Mouse (Mus musculus) embryonic facial prominence, embryonic 11.5 days (tissue): ENCODE results near the gene Rnf32. TPM values are rescaled to one million over a fixed set of nuclear protein-coding genes. Genes with fewer than 3 reads are reported as not detected.

ENCODE experiments used
- ATAC-seq: fragments of 200-750 bp; cut with Nextera tagmentation; replicated peaks from 2 replicates; pipeline ENCODE4 v1.8.0; 2017; ENCODE audit warnings: low read depth; ENCODE audit not compliant: insufficient number of reproducible peaks, low FRiP score, low TSS enrichment
- DNase-seq: peaks from one replicate; pipeline ENCODE4 v3.0.0-alpha.2; 2015; ENCODE audit warnings: low spot score
- H3K27ac ChIP-seq: fragments of 300-500 bp; sonication (generic); replicated peaks from 2 replicates; pipeline ENCODE4 v1.5.1; 2014; ENCODE audit warnings: mild to moderate bottlenecking, low read depth, low read length, control low read depth
- H3K27me3 ChIP-seq: fragments of 300-500 bp; sonication (generic); 2 replicates; pipeline ENCODE4 v1.6.1; 2014; ENCODE audit warnings: mild to moderate bottlenecking, low read length, moderate library complexity, mixed read lengths; ENCODE audit not compliant: control insufficient read depth, insufficient read depth
- H3K36me3 ChIP-seq: fragments of 300-500 bp; sonication (generic); replicated peaks from 2 replicates; pipeline ENCODE4 v1.6.1; 2014; ENCODE audit warnings: low read depth, mild to moderate bottlenecking, low read length, moderate library complexity, mixed read lengths; ENCODE audit not compliant: control insufficient read depth, insufficient read depth
- H3K4me1 ChIP-seq: fragments of 300-500 bp; sonication (generic); 2 replicates; pipeline ENCODE4 v1.6.1; 2014; ENCODE audit warnings: low read length, mixed read lengths; ENCODE audit not compliant: control insufficient read depth, insufficient read depth
- H3K4me2 ChIP-seq: fragments of 300-500 bp; sonication (generic); 2 replicates; pipeline ENCODE4 v1.6.1; 2014; ENCODE audit warnings: low read depth, mild to moderate bottlenecking, control low read depth, low read length, moderate library complexity
- H3K4me3 ChIP-seq: fragments of 300-500 bp; sonication (generic); 2 replicates; pipeline ENCODE4 v1.5.1; 2014; ENCODE audit warnings: low read depth, low read length, control low read depth
- H3K9ac ChIP-seq: fragments of 300-500 bp; sonication (generic); replicated peaks from 2 replicates; pipeline ENCODE4 v1.6.1; 2014; ENCODE audit warnings: mild to moderate bottlenecking, control low read depth, low read length
- H3K9me3 ChIP-seq: fragments of 300-500 bp; sonication (generic); replicated peaks from 2 replicates; pipeline ENCODE4 v1.6.1; 2016; ENCODE audit warnings: mild to moderate bottlenecking, low read length, inconsistent platforms, mixed read lengths; ENCODE audit not compliant: control insufficient read depth
- WGBS: fragments of 180-500 bp; shearing (Covaris S2); extraction: QIAGEN DNeasy Blood & Tissue Kit; methylation state at CpG from one replicate; pipeline ENCODE4 v1.1.7; 2014; 5-methylcytosine and 5-hydroxymethylcytosine counted together
- polyA plus RNA-seq: library from polyadenylated mRNA; unstranded; fragments of >200 nt; fragmentation: Nextera tagmentation; extraction: Ambion mirVana; gene quantifications from 2 replicates; pipeline ENCODE4 v1.2.1, GENCODE M21; 2014

Rnf32 gene
- polyA plus RNA-seq, 1 experiment from 2014 or later = 6.6 TPM

DNA sequence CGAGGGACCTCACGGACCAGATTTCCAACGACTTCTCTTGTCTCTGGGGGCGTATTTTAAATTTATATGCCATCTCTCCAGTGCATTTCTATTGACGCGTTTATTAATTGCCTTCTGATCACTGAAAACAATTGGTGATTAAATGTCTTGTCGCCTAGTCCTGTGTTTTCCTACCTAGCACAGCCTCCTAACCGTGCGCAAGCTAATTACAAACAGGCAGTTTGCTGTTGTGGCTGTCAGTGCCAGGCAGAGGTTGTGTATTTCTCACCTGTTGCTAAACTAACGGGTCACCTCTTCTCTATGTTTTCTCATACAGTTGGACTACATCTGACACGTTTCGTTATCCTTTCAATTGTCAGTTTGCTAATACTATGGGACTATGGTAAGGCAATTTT, 469 bp downstream of the Rnf32 start:
- H3K36me3 ChIP-seq = no peaks in the 10 kb centered on the region
- H3K9ac ChIP-seq = peak overlapping the region; percentile 60
- ATAC-seq = no peak
- peak overlapping the region; percentile 55 for H3K4me3 ChIP-seq
- H3K4me2 ChIP-seq = peak overlapping the region; percentile 67
- no peak overlapping the region for H3K27ac ChIP-seq
- 9% methylated on average over 12 of the region's 12 CpGs for whole genome bisulfite sequencing
- H3K9me3 ChIP-seq = no peaks in the 10 kb centered on the region
- no peak for DNase-seq
- H3K27me3 ChIP-seq = no peaks in the 10 kb centered on the region
- H3K4me1 ChIP-seq = no peaks in the 10 kb centered on the region

- Histone ChIP-seq H3K27ac (no peak overlapping the region), H3K4me1 (no peaks in the 10 kb centered on the region), H3K9me3 (no peaks in the 10 kb centered on the region), H3K4me3 (no peak overlapping the region), H3K36me3 (no peaks in the 10 kb centered on the region), H3K9ac (no peak overlapping the region), H3K27me3 (no peaks in the 10 kb centered on the region), H3K4me2 (no peak overlapping the region)
- ATAC-seq (no peak), DNase-seq (no peak)
- 85% methylated on average over 4 of the region's 4 CpGs for WGBS
These were observed 1.4 kb downstream of the Rnf32 start for GRCm38 (mm10) chr5:29197187-29197586.

GRCm38 (mm10) chr5:29198960-29199488, 3.2 kb downstream of the Rnf32 start:
- H3K9ac ChIP-seq = no peak overlapping the region
- 63% methylated on average over 4 of the region's 4 CpGs for WGBS
- ATAC-seq (no peak), DNase-seq (no peak)
- no peak overlapping the region for H3K4me2 ChIP-seq
- H3K27ac ChIP-seq = no peak overlapping the region
- H3K27me3 ChIP-seq = no peaks in the 10 kb centered on the region
- H3K9me3 ChIP-seq = no peaks in the 10 kb centered on the region
- no peaks in the 10 kb centered on the region for H3K36me3 ChIP-seq
- H3K4me3 ChIP-seq = no peak overlapping the region
- no peaks in the 10 kb centered on the region for H3K4me1 ChIP-seq

- DNase-seq = no peak
- no peak overlapping the region for H3K4me2 ChIP-seq
- no peak overlapping the region for H3K4me3 ChIP-seq
- no peaks in the 10 kb centered on the region for H3K27me3 ChIP-seq
- H3K9me3 ChIP-seq = no peaks in the 10 kb centered on the region
- H3K9ac ChIP-seq = no peak overlapping the region
- no peak overlapping the region for H3K27ac ChIP-seq
- H3K36me3 ChIP-seq = no peaks in the 10 kb centered on the region
- ATAC-seq = no peak
- 79% methylated on average over 3 of the region's 3 CpGs for WGBS
- H3K4me1 ChIP-seq = no peaks in the 10 kb centered on the region
These were observed 4.1 kb downstream of the Rnf32 start for GRCm38 (mm10) chr5:29199868-29200267.

- no peak overlapping the region for H3K9ac ChIP-seq
- no peaks in the 10 kb centered on the region for H3K9me3 ChIP-seq
- no peak overlapping the region for H3K4me3 ChIP-seq
- no peaks in the 10 kb centered on the region for H3K27me3 ChIP-seq
- 76% methylated on average over 5 of the region's 5 CpGs for WGBS
- no peak overlapping the region for H3K4me2 ChIP-seq
- ATAC-seq = no peak
- no peaks in the 10 kb centered on the region for H3K36me3 ChIP-seq
- no peaks in the 10 kb centered on the region for H3K4me1 ChIP-seq
- DNase-seq = no peak
- no peak overlapping the region for H3K27ac ChIP-seq
These were observed 9.9 kb downstream of the Rnf32 start for GRCm38 (mm10) chr5:29205690-29206089.

- WGBS = 67% methylated on average over 4 of the region's 4 CpGs
- Histone ChIP-seq H3K4me2 (no peak overlapping the region), H3K9ac (no peak overlapping the region), H3K9me3 (no peaks in the 10 kb centered on the region), H3K36me3 (no peaks in the 10 kb centered on the region), H3K4me1 (no peaks in the 10 kb centered on the region), H3K27me3 (no peaks in the 10 kb centered on the region), H3K27ac (no peak overlapping the region), H3K4me3 (no peak overlapping the region)
- no peak for DNase-seq
- ATAC-seq = no peak
These were observed 16.3 kb downstream of the Rnf32 start for GRCm38 (mm10) chr5:29211980-29212555.

GRCm38 (mm10) chr5:29217997-29218396, 22.2 kb downstream of the Rnf32 start:
- Histone ChIP-seq H3K9me3 (no peaks in the 10 kb centered on the region), H3K4me1 (no peaks in the 10 kb centered on the region), H3K4me2 (no peak overlapping the region), H3K36me3 (no peaks in the 10 kb centered on the region), H3K27ac (no peak overlapping the region), H3K27me3 (no peaks in the 10 kb centered on the region), H3K4me3 (no peak overlapping the region), H3K9ac (no peak overlapping the region)
- ATAC-seq = no peak
- no peak for DNase-seq
- WGBS = 79% methylated on average over 3 of the region's 3 CpGs

- no peak overlapping the region for H3K9ac ChIP-seq
- H3K27me3 ChIP-seq = no peaks in the 10 kb centered on the region
- no peak for ATAC-seq
- 94% methylated on average over 7 of the region's 7 CpGs for WGBS
- no peak for DNase-seq
- H3K9me3 ChIP-seq = no peaks in the 10 kb centered on the region
- H3K27ac ChIP-seq = no peak overlapping the region
- no peak overlapping the region for H3K4me2 ChIP-seq
- no peaks in the 10 kb centered on the region for H3K4me1 ChIP-seq
- no peak overlapping the region for H3K4me3 ChIP-seq
- no peaks in the 10 kb centered on the region for H3K36me3 ChIP-seq
These were observed 28.3 kb downstream of the Rnf32 start for GRCm38 (mm10) chr5:29224089-29224488.
